Mouse (Mus musculus) embryonic stem cell, embryonic (primary cell): ENCODE measurements around the gene Orai3.

Experiments
- CTCF ChIA-PET, 4 experiments: fragments of 300-600 bp in 2 of 4; fragments of 350-600 bp in 2 of 4; sonication (Branson Sonifier 250); formaldehyde crosslinking; loops; one replicate each; lab custom pipeline; 2022; ENCODE audit warnings: inconsistent platforms in 2 of 4; lab: Charles Lee
- POLR2A ChIA-PET, 4 experiments: fragments of 300-600 bp in 2 of 4; fragments of 350-600 bp in 2 of 4; sonication (Branson Sonifier 250); formaldehyde crosslinking; loops; one replicate each; lab custom pipeline; 2022; ENCODE audit warnings: antibody characterized with exemption in 4 of 4, inconsistent platforms in 1 of 4; lab: Charles Lee

Gene Orai3

DNA sequence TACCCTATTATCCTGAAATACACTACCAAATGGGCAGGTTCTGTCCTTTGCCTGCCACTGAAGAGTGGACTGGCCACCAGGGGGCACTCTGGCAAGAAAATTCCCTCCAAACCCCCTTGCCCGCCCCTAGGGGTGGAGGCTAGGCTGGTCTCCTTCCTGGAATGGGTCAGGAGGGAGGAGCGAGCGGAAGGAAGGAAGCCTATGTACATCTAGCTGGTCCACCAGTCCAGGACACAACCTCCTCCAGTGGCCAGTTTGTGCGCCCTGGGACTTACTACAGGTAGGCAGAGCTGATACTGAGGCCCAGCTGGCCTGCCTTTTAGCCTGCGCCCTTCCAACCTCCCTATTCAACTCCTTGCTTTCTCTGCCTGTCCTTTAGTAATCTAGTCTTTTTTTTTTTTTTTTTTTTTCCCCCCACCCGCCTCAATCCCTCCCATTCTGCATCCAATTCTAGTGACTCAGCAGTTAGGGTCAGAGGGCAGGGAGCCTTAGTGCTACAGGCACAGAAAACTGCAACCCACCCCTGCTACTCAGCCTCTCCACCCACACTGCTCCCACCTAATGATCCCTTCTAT lies 30.9 kb downstream of the Orai3 start, which contains the start of gene Hsd3b7:
TSS of gene Hsd3b7 (plus strand) at position 170 of the 575 bp plus-strand sequence.
- CTCF ChIA-PET, result interaction anchor here (0.6 to 3.2 kb wide), 55 partner anchors 8 to 458 kb away, joined by 3 to 18 read pairs (median 4); partner anchors contain the start of genes Bcl7c (in 1 of the 4), Ctf1 (in 1 of the 4), Setd1a (in 1 of the 4) and Stx1b (in 1 of the 4)

DNA sequence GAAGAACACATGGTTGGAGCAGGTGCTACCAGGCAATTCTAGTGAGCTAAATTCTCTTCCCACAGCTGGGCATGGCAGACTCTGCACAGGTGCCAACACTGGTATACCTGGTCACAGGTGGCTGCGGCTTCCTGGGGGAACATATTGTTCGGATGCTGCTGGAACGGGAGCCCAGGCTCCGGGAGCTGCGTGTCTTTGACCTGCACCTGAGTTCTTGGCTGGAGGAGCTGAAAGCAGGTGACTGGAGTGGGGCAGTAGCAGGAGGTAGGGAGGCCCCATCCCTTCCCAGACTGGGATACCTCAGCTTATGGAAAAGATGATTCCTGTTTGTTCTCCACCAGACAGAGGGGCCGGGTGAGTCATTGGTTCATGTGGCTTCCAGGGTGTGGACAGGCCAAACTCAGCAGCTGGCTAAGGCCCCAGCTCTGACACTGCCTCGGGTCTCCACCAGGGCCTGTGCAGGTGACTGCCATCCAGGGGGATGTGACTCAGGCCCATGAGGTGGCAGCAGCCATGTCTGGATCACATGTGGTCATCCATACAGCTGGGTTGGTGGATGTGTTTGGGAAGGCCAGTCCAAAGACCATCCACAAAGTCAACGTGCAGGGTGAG lies 31.5 kb downstream of the Orai3 start:
- ChIA-PET CTCF (interaction anchor here (0.6 to 3.2 kb wide), 57 partner anchors 8 to 287 kb away, joined by 3 to 18 read pairs (median 4); partner anchors contain the start of genes Bcl7c (in 1 of the 4), Ctf1 (in 1 of the 4), Setd1a (in 1 of the 4) and Stx1b (in 1 of the 4)), POLR2A (interaction anchor here (0.5 to 3.6 kb wide), 79 partner anchors 8 to 409 kb away, joined by 3 to 32 read pairs (median 4); partner anchors contain the start of genes Setd1a (in 4 of the 4), Ctf1 (in 2 of the 4), Fus (in 2 of the 4) and Prss53 (in 2 of the 4))

More for the DNA sequence above, 30.9 kb downstream of the Orai3 start, which contains the start of gene Hsd3b7:
- POLR2A ChIA-PET, result interaction anchor here (0.5 to 3.6 kb wide), 72 partner anchors 9 to 410 kb away, joined by 3 to 32 read pairs (median 4); partner anchors contain the start of genes Setd1a (in 4 of the 4), Ctf1 (in 2 of the 4), Fus (in 2 of the 4) and Prss53 (in 2 of the 4)

DNA sequence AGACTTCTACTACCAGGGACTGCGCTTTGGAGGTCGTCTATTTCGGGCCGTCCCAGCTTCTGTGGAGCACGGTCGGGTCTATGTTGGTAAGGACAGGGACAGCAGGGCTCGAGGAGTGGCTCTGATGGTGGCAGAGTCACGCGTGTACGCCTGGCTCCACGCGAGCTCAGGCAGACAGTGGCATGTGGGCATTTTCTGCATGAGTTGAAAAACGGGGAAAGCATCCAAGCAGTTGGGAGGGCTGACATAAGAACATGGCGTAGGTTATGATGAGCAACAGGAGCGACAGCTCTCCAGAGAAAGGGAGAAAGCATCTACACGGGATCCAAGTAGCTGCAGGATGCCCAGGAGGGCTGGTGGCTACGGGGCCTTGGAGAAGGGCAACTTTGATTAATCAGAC lies 32.7 kb downstream of the Orai3 start:
- CTCF ChIA-PET, result interaction anchor here in 1 of 4 experiments (0.7 to 3.2 kb wide), 6 partner anchors 14 to 524 kb away, joined by 3 to 18 read pairs (median 8); no protein-coding TSS in a partner anchor
- POLR2A ChIA-PET, result interaction anchor here in 3 of 4 experiments (0.6 to 3.6 kb wide), 21 partner anchors 8 to 420 kb away, joined by 3 to 24 read pairs (median 7); partner anchors contain the start of genes Bcl7c (in 1 of the 3), Ctf1 (in 1 of the 3) and Setd1a (in 1 of the 3)

DNA sequence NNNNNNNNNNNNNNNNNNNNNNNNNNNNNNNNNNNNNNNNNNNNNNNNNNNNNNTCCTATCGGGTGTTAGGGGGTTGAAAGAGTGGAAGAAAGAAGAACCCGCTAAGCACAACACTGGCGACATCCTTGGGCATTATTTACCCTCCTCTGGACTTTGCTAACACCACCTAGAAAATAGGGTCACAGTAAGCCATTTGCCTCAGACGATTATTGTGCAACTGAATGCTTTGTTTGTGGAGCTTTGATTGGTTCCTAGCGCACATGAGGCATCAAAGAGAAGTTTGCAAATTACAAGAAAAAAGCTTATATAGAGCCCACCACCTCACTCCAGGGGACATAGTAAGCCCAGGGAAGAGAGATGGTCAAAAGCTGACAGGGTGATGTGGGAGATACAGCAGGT lies 39.2 kb downstream of the Orai3 start:
- ChIA-PET CTCF (interaction anchor here in 2 of 4 experiments (0.5 to 2.0 kb wide), 3 partner anchors 8 to 134 kb away, joined by 3 to 7 read pairs (median 4); partner anchors contain the start of genes Hsd3b7 (in 1 of the 2), Stx1b (in 1 of the 2) and Stx4a (in 1 of the 2)), POLR2A (interaction anchor here (0.5 to 4.0 kb wide), 10 partner anchors 8 to 310 kb away, joined by 3 to 20 read pairs (median 4); partner anchors contain the start of genes Hsd3b7 (in 3 of the 4), Setd1a (in 1 of the 4) and Zfp668 (in 1 of the 4))

DNA sequence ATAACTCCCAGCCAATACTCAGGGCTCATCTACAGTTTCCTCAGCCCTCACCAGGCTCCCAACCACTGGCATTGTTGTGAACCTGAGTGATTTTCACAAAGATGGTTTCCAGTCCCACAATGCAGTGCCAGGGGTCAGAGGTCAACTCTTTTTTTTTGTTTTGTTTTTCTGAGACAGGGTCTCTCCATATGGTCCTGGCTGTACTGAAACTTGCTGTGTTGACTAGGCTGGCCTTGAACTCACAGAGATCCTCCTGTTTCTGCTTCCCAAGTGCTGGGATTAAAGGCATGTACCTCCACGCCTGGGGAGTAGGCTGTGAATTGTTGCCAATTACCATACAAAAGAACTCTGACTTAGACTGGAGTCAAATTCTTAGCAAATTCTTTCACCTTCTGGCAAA lies 40.2 kb downstream of the Orai3 start:
- ChIA-PET CTCF (interaction anchor here in 3 of 4 experiments (0.6 to 2.0 kb wide), 6 partner anchors 9 to 153 kb away, joined by 3 to 7 read pairs (median 6); partner anchors contain the start of genes Hsd3b7 (in 1 of the 3), Stx1b (in 1 of the 3) and Stx4a (in 1 of the 3)), POLR2A (interaction anchor here (0.7 to 4.0 kb wide), 13 partner anchors 9 to 295 kb away, joined by 3 to 20 read pairs (median 5); partner anchors contain the start of genes Hsd3b7 (in 3 of the 4), Setd1a (in 1 of the 4) and Zfp668 (in 1 of the 4))

DNA sequence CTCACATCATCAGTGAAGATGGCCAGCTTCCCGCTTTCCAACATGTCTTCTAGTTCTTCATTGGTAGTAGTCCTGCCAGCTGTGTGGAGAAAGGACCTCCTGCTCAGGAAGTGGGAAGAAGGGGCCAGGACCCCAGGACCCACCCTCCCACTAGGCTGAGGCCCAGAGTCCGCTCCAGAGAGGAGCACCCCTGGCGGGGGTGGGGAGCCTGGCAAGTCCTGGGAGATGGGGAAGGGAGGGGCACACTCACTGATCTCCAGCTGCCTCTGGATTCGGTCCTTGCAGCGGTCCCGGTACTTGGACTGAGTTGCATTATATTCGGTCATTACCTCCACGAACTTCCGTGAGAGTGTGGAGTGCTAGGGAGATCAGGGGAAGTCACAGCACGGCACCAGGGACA lies 41.0 kb downstream of the Orai3 start:
- POLR2A ChIA-PET, result interaction anchor here in 3 of 4 experiments (0.7 to 4.0 kb wide), 10 partner anchors 9 to 296 kb away, joined by 3 to 20 read pairs (median 6); partner anchors contain the start of genes Hsd3b7 (in 2 of the 3) and Setd1a (in 2 of the 3)
- CTCF ChIA-PET, result interaction anchor here in 3 of 4 experiments (0.6 to 1.4 kb wide), 6 partner anchors 10 to 663 kb away, joined by 3 to 7 read pairs (median 4); partner anchors contain the start of gene Hsd3b7 (in 1 of the 3)

DNA sequence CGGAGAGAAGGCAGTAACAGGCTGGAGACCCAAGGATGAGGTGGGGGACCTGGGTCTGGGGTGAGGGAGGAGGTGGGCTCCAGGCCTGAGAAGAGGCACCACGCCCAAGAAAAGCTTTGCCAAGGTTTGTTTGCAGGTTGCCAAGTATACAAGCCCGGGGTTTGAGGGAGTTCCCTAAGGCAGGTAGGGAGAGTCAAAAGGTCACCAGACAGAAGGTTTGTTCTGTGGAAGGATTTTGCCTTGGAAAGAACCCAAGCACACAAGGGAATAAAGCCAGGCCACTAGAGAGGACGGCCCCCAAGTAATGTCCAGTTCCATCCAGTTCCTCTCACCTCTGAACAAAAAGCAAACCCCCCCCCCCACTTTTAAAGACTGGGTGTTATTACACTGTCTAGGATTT lies 41.6 kb downstream of the Orai3 start:
- POLR2A ChIA-PET, result interaction anchor here in 3 of 4 experiments (0.5 to 4.0 kb wide), 11 partner anchors 10 to 157 kb away, joined by 3 to 20 read pairs (median 3); partner anchors contain the start of genes Hsd3b7 (in 2 of the 3) and Setd1a (in 1 of the 3)
- CTCF ChIA-PET, result interaction anchor here in 3 of 4 experiments (0.6 to 1.4 kb wide), 3 partner anchors 10 to 11 kb away, joined by 3 to 5 read pairs (median 4); partner anchors contain the start of gene Hsd3b7 (in 2 of the 3)

DNA sequence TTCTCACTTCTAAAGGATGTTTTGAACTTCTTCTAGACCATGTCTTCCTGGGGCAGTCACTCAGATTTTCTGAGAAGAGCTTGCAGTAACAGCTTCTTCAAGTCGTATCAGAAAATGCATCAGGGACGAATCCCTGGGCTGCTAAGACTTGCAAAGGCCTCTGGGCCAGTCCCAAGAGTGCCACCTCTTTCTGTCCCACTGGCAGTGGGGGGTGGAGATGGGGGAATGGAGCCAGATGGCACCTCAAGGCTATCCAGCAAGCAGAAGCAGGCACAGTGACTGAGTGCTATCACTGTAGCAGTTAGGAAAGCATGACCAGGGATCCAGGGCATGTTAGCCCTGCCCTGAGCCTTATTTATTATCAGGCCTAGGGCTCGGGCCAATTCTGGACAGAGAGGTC lies 42.7 kb downstream of the Orai3 start:
- CTCF ChIA-PET, result interaction anchor here in 2 of 4 experiments (0.8 to 0.9 kb wide), 2 partner anchors 12 kb away, joined by 3 to 4 read pairs; partner anchors contain the start of gene Hsd3b7 (in 2 of the 2)
- POLR2A ChIA-PET, result interaction anchor here in 2 of 4 experiments (0.9 to 4.0 kb wide), 7 partner anchors 9 to 40 kb away, joined by 3 to 20 read pairs (median 5); partner anchors contain the start of gene Hsd3b7 (in 2 of the 2)

DNA sequence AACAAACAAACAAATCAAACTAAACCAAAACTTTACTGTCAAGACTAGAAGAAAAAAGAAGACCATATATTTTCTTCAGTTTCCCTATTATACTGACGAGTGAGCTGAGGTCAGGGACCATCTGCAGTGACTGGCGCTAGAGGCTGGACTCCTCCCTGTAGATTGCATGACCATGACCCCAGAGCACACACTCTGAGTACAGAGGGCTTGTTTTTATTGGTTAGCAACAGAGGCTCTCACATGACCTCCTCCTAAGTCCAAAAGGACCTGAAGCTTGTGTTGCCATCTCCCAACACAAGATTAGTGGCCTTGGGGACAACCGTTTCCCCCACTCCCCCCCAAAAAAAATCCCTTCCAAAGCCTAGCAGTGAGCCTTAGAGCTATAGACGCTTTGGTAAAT lies 44.2 kb downstream of the Orai3 start:
- CTCF ChIA-PET, result interaction anchor here in 2 of 4 experiments (0.6 to 1.2 kb wide), 4 partner anchors 13 to 1235 kb away, joined by 3 to 6 read pairs (median 4); partner anchors contain the start of genes Hsd3b7 (in 1 of the 2) and Tgfb1i1 (in 1 of the 2)

DNA sequence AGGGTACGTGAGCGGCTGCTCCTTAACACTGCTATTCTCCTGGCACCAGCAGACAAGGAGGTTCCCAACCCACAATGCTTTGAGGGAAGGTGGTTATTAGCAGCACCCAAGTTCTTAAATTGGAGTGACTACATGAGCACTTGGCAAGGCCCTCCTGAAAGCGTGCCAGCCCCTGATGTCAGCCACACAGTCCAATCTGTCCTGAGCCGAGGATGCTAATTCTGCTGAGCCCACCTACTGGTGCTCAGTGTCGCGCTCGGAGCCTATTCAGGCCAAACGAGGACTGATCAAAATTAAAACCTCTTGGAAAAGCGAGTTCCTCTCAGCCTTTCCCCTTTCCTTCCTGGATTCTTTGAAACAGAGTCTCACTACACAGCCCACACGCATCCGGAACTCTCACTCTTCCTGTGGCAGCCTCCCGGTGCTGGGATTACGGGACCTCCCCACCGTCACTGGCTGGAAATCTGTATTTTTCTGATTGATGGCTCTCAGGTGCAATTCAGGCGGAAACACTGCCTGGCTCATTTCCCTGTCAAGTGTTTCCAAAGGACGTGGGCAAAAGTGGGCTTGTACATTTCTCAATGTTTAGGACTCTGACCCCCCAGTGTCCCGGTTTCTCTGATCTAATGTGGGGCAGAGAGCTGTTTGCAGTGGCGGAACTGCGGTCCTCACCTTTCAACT lies 44.8 kb downstream of the Orai3 start:
- POLR2A ChIA-PET, result interaction anchor here in 3 of 4 experiments (0.8 to 4.9 kb wide), 11 partner anchors 9 to 139 kb away, joined by 3 to 24 read pairs (median 4); partner anchors contain the start of genes Hsd3b7 (in 1 of the 3), Kat8 (in 1 of the 3) and Setd1a (in 1 of the 3)
- CTCF ChIA-PET, result interaction anchor here in 3 of 4 experiments (0.6 to 1.9 kb wide), 4 partner anchors 13 to 432 kb away, joined by 4 to 11 read pairs (median 6); partner anchors contain the start of genes Hsd3b7 (in 2 of the 3) and Tgfb1i1 (in 1 of the 3)

More for the DNA sequence above, 44.2 kb downstream of the Orai3 start:
- POLR2A ChIA-PET, result interaction anchor here in 3 of 4 experiments (0.7 to 4.9 kb wide), 7 partner anchors 12 to 137 kb away, joined by 3 to 24 read pairs (median 4); partner anchors contain the start of genes Hsd3b7 (in 1 of the 3) and Kat8 (in 1 of the 3)

DNA sequence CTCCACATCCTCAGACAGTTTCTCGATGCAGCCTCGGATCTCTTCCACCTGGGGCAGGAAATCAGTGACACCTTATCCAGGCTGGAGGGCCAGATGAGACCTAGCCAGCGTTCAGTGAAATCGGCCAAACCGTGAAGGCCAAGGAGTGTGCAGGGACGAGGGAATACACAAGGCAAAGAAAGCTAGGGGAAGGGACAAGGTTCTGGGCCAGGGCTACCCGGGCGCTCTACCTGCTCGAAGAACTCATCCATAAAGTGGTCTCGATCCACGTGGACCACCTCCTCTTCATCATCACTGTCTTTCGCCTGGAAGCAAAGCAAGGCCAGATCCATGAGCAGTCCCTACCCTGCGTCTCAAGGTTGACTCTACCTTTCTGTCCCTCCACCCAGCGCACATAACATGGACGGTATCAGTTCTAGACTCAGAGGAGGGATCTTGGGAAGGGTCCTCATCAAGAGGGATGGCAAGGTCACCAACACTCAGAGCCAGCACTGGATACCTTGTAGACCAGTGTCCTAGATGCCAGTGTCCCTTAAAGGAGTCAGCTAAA lies 45.6 kb downstream of the Orai3 start:
- POLR2A ChIA-PET, result interaction anchor here (0.6 to 4.9 kb wide), 24 partner anchors 10 to 439 kb away, joined by 3 to 24 read pairs (median 4); partner anchors contain the start of genes Hsd3b7 (in 4 of the 4), Kat8 (in 2 of the 4), Fbxl19 (in 1 of the 4) and Setd1a (in 1 of the 4)
- CTCF ChIA-PET, result interaction anchor here (0.9 to 2.6 kb wide), 15 partner anchors 9 to 158 kb away, joined by 3 to 18 read pairs (median 6); partner anchors contain the start of genes Hsd3b7 (in 3 of the 4), Stx1b (in 2 of the 4) and Stx4a (in 2 of the 4)

DNA sequence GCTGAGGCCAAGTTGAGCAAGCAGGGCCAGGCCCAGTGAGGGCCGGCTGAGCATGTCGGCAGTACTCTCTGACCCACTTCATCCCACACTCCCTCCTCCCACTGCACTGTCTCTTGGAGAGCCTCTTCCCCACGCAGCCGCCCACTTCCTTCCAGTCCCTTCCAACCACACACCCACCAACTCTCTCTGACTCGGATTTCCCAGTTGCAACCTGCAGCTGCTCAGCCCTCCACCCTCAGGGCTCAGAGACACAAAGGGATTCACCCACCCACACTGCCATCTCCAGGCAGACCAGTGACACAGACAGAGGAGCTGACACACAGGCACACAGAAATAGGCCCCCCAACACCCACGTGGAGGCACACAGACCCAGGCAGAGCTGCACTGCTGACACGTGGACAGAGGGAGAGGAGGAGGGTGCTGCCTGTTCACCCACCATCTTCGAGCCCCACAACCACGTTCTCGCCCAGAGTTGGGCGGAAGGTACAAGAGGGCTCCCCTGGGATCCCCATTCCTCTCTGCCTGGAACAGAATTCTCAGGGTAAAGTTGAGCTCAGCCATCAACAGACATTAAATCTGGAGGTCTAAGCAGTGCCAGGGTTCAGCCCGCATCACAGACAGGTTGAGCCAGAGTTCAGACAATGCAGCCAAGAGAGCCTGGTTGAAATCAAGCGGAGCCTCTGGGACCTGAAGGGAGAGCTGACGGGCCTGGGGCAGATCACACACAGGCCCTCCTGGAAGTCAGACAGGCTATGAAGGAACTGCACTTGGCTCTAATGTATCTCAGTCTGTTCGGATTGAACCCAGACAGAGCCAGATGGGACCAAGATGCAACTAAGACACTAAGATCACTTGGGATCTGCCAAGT lies 46.6 kb downstream of the Orai3 start:
- ChIA-PET POLR2A (interaction anchor here (0.6 to 4.9 kb wide), 51 partner anchors 10 to 941 kb away, joined by 3 to 24 read pairs (median 4); partner anchors contain the start of genes Hsd3b7 (in 4 of the 4), Kat8 (in 2 of the 4), Zfp646 (in 2 of the 4) and Zfp668 (in 2 of the 4)), CTCF (interaction anchor here (0.5 to 2.6 kb wide), 35 partner anchors 8 to 159 kb away, joined by 3 to 18 read pairs (median 4); partner anchors contain the start of genes Hsd3b7 (in 3 of the 4), Stx1b (in 2 of the 4) and Stx4a (in 2 of the 4))

DNA sequence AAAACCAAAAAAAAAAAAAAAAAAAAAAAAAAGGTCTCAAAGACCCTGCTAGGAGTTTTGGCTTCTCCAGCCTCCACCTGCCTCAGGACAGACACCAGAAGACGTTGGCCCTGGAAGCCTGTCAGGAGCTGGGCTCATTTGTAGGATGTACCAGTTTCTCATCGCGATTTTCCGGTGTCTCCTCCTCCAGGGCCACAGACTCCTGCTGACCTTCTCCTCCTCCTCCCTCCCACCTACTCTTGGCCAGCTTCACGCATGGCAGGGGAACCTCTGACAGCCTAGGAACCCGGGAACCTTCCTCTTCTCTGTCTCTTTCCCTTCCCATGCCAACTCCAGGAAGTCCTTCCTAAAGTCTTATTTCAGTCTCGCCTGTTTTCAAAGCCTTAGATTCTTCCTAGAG lies 47.4 kb downstream of the Orai3 start:
- ChIA-PET POLR2A (interaction anchor here in 3 of 4 experiments (0.6 to 4.9 kb wide), 35 partner anchors 9 to 700 kb away, joined by 3 to 24 read pairs (median 5); partner anchors contain the start of genes Hsd3b7 (in 2 of the 3), Gm49388 (in 1 of the 3), Kat8 (in 1 of the 3) and Setd1a (in 1 of the 3)), CTCF (interaction anchor here in 3 of 4 experiments (0.5 to 2.6 kb wide), 12 partner anchors 9 to 335 kb away, joined by 3 to 18 read pairs (median 6); partner anchors contain the start of gene Hsd3b7 (in 1 of the 3))

DNA sequence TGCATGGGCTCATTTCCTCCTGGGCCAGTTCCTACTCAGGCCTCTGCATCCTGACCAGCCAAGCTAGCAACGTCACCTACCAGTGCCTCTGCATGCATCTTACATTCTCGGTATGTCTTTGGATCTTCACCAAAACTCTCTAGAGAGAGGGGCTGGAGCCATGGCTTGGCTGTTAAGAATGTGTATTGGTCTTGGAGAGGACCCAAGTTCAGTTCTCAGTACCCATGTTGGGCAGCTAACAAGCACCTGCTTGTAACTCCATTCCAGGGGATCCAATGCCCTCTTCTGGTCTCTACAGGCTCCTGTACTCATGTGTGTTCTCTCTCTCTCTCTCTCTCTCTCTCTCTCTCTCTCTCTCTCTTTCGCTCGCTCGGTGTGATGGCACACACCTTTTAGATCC lies 48.2 kb downstream of the Orai3 start:
- ChIA-PET CTCF (interaction anchor here in 2 of 4 experiments (0.7 to 2.6 kb wide), 2 partner anchors 9 to 44 kb away, joined by 5 to 7 read pairs; no protein-coding TSS in a partner anchor), POLR2A (interaction anchor here in 3 of 4 experiments (1.2 to 4.9 kb wide), 5 partner anchors 13 to 192 kb away, joined by 3 to 24 read pairs (median 10); partner anchors contain the start of genes Gm49388 (in 1 of the 3), Hsd3b7 (in 1 of the 3), Zfp646 (in 1 of the 3) and Zfp668 (in 1 of the 3))
